Mouse (Mus musculus) cerebellum, adult 11-12 months (tissue): ENCODE measurements around the gene Cyb561d1.

Experiments used
- DNase-seq: peaks from one replicate; pipeline ENCODE4 v3.0.0; 2022

Cyb561d1 gene

DNA sequence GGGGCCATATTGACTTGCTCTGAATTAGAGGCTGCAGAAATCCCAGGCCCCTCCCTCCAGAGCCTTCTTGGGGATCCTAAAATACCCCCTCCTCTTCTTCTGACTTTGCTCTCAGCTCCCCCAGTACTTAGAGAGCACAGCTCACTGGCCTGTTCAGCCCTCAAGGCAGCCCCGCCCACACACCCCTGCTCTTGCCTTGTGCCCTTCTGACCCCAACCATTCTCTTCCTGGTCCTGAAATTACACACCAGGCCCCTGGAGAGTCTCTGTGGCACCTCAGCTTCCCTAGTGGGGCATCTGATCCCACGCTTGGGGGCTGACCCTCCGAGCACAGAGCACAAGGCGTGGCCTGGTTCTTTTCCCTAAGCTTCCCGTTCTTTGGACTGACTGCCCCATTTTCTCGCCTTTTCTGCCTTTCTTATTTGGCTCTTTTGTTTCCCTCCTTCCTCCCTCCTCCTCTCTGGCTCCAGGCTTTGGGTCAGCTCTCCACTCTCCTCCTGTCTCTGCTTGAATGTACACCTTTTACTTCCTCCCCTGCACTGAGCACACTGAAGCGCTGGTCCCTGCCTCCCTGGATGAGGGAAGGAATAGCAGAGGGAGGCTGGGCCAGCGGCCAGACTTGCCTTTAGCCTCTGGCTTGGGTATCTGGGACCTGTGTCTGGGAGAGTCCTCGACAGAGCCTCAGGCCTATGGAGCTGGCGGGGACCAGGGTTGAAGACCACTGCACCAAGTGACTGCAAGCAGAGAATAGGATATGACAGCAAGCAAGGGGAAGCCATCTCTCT is 35.3 kb downstream of the Cyb561d1 start:
- no peak for DNase-seq

GRCm38 (mm10) chr3:108164807-108165206 is 36.2 kb downstream of the Cyb561d1 start:
- DNase-seq: peak; percentile 79

- DNase-seq: no peak
Measured at GRCm38 (mm10) chr3:108164091-108164490, 36.9 kb downstream of the Cyb561d1 start.

DNA sequence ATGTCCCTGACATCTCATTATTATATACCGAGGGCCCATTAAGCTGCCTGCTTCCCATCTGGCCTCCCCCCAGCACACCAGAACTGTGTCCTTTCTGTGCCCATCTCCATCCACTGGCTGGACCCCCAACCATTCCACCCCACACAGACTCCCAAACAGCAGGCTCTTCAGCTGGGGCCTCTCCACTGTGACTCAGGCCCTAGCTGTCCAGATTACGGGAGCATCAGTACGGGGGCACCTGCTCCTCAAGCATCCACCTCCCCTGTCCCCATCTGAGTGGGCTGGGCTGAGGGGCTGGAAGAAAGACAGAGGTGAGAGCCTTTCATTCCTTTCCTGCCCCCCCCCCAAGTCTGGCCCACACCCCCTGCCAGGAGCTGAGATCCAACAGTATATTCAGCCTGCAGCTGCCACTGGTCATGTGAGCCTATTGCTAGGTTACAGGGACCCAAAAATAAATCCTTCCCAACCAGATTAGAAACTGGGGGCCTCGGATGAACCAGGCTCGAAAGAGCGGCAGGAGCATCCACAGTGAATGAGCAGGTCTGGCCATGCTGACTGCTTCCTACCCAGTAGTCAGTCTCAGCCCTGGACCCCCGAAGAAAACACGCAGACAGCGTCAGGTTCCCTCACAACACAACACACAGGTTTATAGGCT is 42.5 kb downstream of the Cyb561d1 start:
- no peak for DNase-seq

- DNase-seq: peak; percentile 46
Measured at GRCm38 (mm10) chr3:108154656-108155055, 46.4 kb downstream of the Cyb561d1 start, which contains the start of gene Gpr61. TSS of gene Gpr61 (minus strand) at chr3:108154882.

DNA sequence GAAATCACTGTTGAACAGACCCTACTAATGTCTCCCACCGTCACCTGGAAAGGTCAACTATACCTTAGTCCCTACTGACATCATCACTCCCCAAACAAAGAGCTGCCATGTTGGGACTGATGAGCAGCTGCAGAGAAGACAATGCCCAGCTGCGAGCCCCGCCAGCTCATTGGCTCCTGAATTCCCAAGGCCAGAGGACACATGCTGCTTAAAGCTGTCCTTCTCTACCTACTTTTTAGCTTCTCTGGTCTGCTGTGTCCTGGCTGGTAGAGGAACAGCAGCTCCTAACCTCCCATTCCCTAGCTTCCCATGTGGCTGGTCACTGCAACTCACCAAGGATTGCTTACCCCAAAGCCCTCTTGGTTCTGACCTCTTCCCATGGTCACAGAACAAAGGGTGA is 48.7 kb downstream of the Cyb561d1 start:
- no peak for DNase-seq

DNA sequence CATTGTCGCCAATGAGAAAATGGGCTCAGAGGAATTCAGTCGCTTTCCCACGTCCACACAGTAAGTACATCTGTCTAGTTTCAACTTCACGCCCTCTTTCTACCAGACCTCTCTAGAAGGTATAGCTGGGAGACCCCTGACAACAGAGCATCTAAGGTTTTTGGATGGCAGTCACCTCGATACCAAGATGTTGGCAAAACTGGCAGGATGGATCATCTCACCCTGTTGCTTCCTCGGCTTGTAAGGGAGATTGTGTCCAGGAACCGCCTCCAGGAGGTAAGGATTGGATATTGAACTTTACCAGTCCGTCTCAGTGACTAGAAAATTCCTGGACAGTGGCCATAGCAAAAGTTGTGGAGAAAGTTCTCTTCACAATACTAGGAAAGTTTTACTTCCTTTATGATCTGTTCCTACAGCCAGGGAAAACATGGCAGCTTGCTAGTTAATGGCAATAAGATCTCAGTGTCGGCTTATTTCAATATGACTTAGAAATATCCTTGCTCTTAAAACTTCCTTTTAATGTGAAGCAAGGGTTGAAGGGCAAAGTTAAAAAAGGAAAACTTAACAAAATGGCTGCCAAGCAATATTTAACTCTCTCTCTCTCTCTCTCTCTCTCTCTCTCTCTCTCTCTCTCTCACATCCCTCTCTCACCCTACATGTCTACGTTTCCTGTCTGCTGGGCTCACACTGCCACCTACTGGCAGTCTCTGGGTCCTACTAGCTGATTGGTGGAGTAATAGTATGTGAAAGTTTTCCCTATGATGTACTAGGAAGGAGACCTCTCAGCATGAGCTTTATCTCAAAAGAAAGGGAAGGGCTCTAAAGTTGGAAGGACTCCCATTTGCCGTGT is 53.4 kb downstream of the Cyb561d1 start:
- peak; percentile 79 for DNase-seq

- DNase-seq: no peak
Measured at GRCm38 (mm10) chr3:108146671-108147070, 54.3 kb downstream of the Cyb561d1 start.
